Mouse (Mus musculus) small intestine, adult 2 months (tissue): ENCODE results near the gene Hectd3.

Experiments
- CTCF ChIP-seq: fragments of 200-500 bp; IDR thresholded peaks from 2 replicates; pipeline ENCODE4 v1.5.1; 2012; ENCODE audit warnings: low read depth, mild to moderate bottlenecking, control low read depth, inconsistent platforms, low read length, moderate library complexity, mixed read lengths; ENCODE audit not compliant: insufficient replicate concordance, insufficient read length; ENCODE audit errors: extremely low read depth
- POLR2A ChIP-seq: fragments of 200-500 bp; IDR thresholded peaks from 2 replicates; pipeline ENCODE4 v1.6.1; 2012; ENCODE audit warnings: low read depth, mild to moderate bottlenecking, control low read depth, inconsistent platforms, low read length, moderate library complexity

DNA sequence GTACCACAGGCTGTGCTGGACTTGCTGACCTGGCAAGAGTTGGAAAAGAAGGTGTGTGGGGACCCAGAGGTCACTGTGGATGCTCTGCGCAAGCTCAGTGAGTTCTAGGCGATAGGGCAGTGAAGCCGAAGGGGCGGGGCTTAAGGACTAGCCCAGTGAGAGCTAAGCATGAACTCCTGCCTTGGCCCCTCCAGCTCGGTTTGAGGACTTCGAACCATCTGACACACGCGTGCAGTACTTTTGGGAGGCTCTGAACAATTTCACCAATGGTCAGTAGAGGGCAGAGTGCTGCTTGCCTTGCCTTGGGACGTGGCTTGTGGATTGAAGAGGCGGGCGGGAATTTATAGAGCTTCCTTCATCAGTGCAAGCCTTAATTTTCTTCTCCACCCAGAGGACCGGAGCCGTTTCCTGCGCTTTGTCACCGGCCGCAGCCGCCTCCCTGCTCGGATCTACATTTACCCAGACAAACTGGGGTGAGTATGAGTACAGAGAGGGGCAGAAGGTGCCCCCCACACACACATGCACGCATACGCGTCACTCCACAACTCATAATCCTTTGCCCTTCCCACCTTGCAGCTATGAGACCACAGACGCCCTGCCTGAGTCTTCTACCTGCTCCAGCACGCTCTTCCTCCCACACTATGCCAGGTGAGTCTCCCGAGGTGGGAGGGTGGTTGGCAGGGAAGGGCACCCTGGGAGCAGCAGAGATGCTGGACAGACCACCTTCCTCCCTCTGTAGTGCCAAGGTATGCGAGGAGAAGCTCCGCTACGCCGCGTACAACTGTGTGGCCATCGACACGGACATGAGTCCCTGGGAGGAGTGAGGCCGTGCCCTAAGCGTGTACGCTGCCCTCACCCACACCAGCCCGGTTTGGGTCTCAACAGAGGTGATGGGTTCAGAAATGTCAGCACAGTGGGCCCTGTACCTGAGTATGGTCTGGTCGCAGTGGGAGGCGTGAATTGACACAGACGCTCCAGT, 7.7 kb downstream of the Hectd3 start:
- TF ChIP-seq CTCF = peak; percentile 70; the same call in 1 of the 2 replicates
- no peak for TF ChIP-seq POLR2A
